Mouse (Mus musculus) liver, adult 10 weeks (tissue): Measurements from ENCODE around the gene Omg. TPM values are rescaled to one million over a fixed set of nuclear protein-coding genes. Genes with fewer than 3 reads are reported as not detected.

Experiments used
- polyA plus RNA-seq: library from polyadenylated mRNA; stranded (reverse); fragments of 350-450 nt; fragmentation: Illumina TruSeq; extraction: RNeasy Lipid Tissue Mini Kit (QIAGEN cat#74804); gene quantifications from one replicate; pipeline ENCODE4 v1.2.3, GENCODE M21; 2014; ENCODE audit warnings: low read depth, low replicate concordance

The Omg gene
- not detected for polyA plus RNA-seq

GRCm38 (mm10) chr11:79503845-79504244 is at the start of gene Omg:
Gene Omg, minus strand, starts transcription at chr11:79504084.

GRCm38 (mm10) chr11:79530333-79530761 is 26.5 kb upstream of the Omg start, which contains the start of the genes Evi2 and Evi2a:
Gene Evi2, minus strand, starts transcription at chr11:79530589.
Gene Evi2a, minus strand, starts transcription at chr11:79530609.

GRCm38 (mm10) chr11:79523560-79524309 is 19.9 kb upstream of the Omg start, which contains the start of gene Evi2b:
Gene Evi2b, minus strand, starts transcription at chr11:79523762.

Other genes starting within 250 kb of the Omg start
- 89.0 TPM for gene Wsb1, start 249.4 kb downstream of the Omg start, polyA plus RNA-seq
- gene Gm9964, start 207.2 kb downstream of the Omg start, polyA plus RNA-seq, result not detected
- gene Nf1, start 164.4 kb downstream of the Omg start, polyA plus RNA-seq, result 11.4 TPM
- gene Evi2b, start 19.7 kb upstream of the Omg start, polyA plus RNA-seq, result 6.3 TPM
- 0.82 TPM for gene Evi2, start 26.5 kb upstream of the Omg start, polyA plus RNA-seq
- gene Evi2a, start 26.5 kb upstream of the Omg start, polyA plus RNA-seq, result 3.8 TPM
- gene Rab11fip4, start 87.1 kb upstream of the Omg start, polyA plus RNA-seq, result 1.5 TPM